Mouse (Mus musculus) kidney, embryonic 15.5 days (tissue): Measurements from ENCODE around the gene Sema4a. TPM values are rescaled to one million over a fixed set of nuclear protein-coding genes. Genes with fewer than 3 reads are reported as not detected.

Source experiments
- ATAC-seq: fragments of 200-750 bp; cut with Nextera tagmentation; replicated peaks from 2 replicates; pipeline ENCODE4 v1.8.0; 2017; ENCODE audit warnings: moderate TSS enrichment; ENCODE audit not compliant: low FRiP score
- H3K27ac ChIP-seq: fragments of 300-500 bp; sonication (generic); 2 replicates; pipeline ENCODE4 v1.5.1; 2015; ENCODE audit warnings: mild to moderate bottlenecking, inconsistent platforms
- H3K27me3 ChIP-seq: fragments of 300-500 bp; sonication (generic); 2 replicates; pipeline ENCODE4 v1.6.1; 2015; ENCODE audit warnings: inconsistent platforms
- H3K36me3 ChIP-seq: fragments of 300-500 bp; sonication (generic); 2 replicates; pipeline ENCODE4 v1.6.1; 2015; ENCODE audit warnings: inconsistent platforms
- H3K4me1 ChIP-seq: fragments of 300-500 bp; sonication (generic); 2 replicates; pipeline ENCODE4 v1.6.1; 2015; ENCODE audit warnings: inconsistent platforms
- H3K4me2 ChIP-seq: fragments of 300-500 bp; sonication (generic); 2 replicates; pipeline ENCODE4 v1.6.1; 2015; ENCODE audit warnings: moderate library complexity, mild to moderate bottlenecking, inconsistent platforms
- H3K4me3 ChIP-seq: fragments of 300-500 bp; sonication (generic); replicated peaks from 2 replicates; pipeline ENCODE4 v1.5.1; 2015; ENCODE audit warnings: mild to moderate bottlenecking, inconsistent platforms
- H3K9ac ChIP-seq: fragments of 300-500 bp; sonication (generic); 2 replicates; pipeline ENCODE4 v1.6.1; 2015; ENCODE audit warnings: mild to moderate bottlenecking, inconsistent platforms
- H3K9me3 ChIP-seq: fragments of 300-500 bp; sonication (generic); replicated peaks from 2 replicates; pipeline ENCODE4 v1.6.1; 2016; ENCODE audit warnings: inconsistent platforms
- WGBS: fragments of 180-500 bp; shearing (Covaris S2); methylation state at CpG from one replicate; pipeline ENCODE4 v1.1.7; 2015; ENCODE audit warnings: mixed read lengths; 5-methylcytosine and 5-hydroxymethylcytosine counted together
- polyA plus RNA-seq: library from polyadenylated mRNA; unstranded; fragments of >200 nt; fragmentation: Nextera tagmentation; extraction: Ambion mirVana; gene quantifications from 2 replicates; pipeline ENCODE4 v1.2.1, GENCODE M21; 2015

Gene Sema4a
- polyA plus RNA-seq, 1 experiment from 2014 or later = 14.7 TPM

DNA sequence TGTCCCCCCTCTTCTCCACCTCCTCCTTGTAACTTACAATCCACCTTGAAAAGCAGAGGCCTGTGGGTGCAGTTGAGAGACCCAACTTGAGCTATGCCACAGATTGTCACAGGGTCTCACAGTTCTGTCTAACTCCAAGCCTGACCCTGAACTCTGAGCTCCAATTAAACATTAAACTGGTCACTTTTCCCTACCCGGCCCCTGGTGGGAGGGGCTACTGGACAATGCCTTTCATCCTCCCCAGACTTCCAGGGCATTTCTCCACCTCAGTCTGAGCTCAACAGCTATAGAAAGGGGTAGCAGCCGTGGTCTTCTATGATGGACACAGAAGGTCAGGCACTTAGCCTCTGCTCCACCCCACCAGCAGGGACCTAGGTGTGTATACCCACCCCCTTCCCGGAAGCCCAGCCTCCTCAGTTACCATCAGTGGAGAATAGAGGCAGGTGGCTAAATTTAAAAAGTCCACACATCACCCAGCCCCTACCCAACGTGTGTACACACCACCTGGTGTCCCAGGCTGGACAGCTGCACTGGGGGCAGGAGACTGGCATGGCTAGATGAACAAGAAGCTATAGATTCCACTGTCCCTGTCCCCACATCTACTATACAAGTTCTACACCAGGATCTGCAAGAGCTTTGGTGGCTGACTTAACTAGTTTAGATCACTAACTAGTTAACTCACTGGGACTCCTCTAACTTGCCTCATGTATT is 39.8 kb upstream of the Sema4a start:
- no peak overlapping the region for H3K9ac ChIP-seq
- WGBS = 39% methylated on average over 4 of the region's 4 CpGs
- no peak overlapping the region for H3K27ac ChIP-seq

DNA sequence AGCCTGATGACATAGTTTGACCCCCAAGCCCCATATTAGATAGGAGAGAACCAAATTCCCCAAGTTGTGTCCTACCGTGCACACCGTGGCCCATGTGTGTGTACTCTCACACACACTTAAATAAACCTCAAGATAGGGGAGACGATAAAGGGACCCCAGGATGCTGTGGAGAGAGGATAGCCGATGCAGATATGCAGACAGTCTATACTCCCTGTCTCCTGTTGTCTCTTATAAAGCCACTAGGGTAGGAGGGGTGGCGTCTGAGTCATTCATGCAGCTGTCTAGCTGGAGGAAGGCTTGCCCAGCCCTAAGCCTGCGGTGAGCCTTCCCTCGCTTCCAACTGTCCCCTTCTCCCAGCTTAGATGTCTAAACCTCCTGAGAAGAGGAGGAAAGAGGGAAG is 39.1 kb upstream of the Sema4a start:
- H3K9ac ChIP-seq = no peak overlapping the region
- H3K27ac ChIP-seq = no peak overlapping the region
- peaks cover 62% of the 10 kb centered on the region for H3K4me1 ChIP-seq
- H3K9me3 ChIP-seq = no peaks in the 10 kb centered on the region
- 0 out of 2 replicates have a peak, but pooled peaks cover 2% of the 10 kb centered on the region for H3K36me3 ChIP-seq
- H3K4me3 ChIP-seq = no peak overlapping the region
- no peak for ATAC-seq
- 85% methylated on average over 7 of the region's 7 CpGs for WGBS
- H3K4me2 ChIP-seq = no peak overlapping the region
- no peaks in the 10 kb centered on the region for H3K27me3 ChIP-seq

More for the DNA sequence above, 39.8 kb upstream of the Sema4a start:
- H3K4me2 ChIP-seq = peak overlapping the region; percentile 97
- H3K4me3 ChIP-seq = peak overlapping the region; percentile 65; the same call in 1 of the 2 replicates
- no peaks in the 10 kb centered on the region for H3K36me3 ChIP-seq
- ATAC-seq = no peak
- no peaks in the 10 kb centered on the region for H3K9me3 ChIP-seq
- peaks cover 62% of the 10 kb centered on the region for H3K4me1 ChIP-seq
- H3K27me3 ChIP-seq = no peaks in the 10 kb centered on the region

DNA sequence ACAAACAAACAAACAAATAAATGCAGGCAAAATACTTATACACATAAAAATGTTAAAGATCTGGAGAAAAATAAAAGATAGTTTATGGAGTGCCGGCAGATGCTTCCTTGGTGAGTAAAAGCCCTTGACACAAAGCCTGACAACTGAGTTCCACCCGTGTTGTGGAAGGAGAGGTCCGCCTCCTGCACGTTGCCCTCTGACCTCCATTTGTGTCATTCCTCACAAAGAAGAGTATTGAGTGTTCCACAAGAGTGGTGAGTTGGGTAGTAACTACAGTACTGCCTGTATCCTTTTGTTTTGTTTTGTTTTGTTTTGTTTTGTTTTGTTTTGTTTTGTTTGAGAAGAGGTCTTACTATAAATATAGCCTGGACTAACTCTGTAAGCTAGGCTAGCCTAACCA is 38.6 kb upstream of the Sema4a start:
- Histone ChIP-seq H3K4me3 (no peak overlapping the region), H3K27me3 (no peaks in the 10 kb centered on the region), H3K36me3 (0 out of 2 replicates have a peak, but pooled peaks cover 2% of the 10 kb centered on the region), H3K9ac (no peak overlapping the region), H3K4me1 (peaks cover 64% of the 10 kb centered on the region), H3K9me3 (no peaks in the 10 kb centered on the region), H3K27ac (no peak overlapping the region), H3K4me2 (no peak overlapping the region)
- WGBS = 75% methylated on average over 4 of the region's 4 CpGs
- ATAC-seq = no peak

DNA sequence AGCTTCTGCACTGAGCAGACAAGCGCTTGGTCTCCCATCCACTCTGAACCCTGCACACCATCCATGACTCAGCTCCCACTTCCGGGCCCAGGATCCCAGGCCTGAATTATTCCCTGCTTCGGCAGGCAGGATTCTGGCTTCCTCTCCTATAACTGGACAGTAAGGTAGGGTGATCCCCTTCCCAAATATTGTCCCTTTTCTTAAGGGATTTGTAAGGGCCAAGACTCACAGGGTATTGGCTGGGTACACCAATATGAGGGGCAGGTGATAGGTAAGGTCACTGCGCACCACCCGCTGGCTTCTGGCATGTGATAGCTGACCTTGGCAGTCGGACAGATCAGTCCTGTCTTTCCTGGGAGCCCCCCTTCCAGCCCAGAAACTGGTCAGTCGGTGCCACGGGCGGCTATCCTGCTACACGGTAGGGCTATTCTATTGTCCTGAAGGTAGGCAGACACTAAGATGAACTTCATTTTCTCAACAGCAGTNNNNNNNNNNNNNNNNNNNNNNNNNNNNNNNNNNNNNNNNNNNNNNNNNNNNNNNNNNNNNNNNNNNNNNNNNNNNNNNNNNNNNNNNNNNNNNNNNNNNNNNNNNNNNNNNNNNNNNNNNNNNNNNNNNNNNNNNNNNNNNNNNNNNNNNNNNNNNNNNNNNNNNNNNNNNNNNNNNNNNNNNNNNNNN is 34.9 kb upstream of the Sema4a start:
- ATAC-seq = no peak
- Histone ChIP-seq H3K9me3 (no peaks in the 10 kb centered on the region), H3K27me3 (no peaks in the 10 kb centered on the region), H3K36me3 (0 out of 2 replicates have a peak, but pooled peaks cover 2% of the 10 kb centered on the region), H3K9ac (no peak overlapping the region), H3K4me1 (peaks cover 55% of the 10 kb centered on the region), H3K4me3 (no peak overlapping the region), H3K27ac (no peak overlapping the region), H3K4me2 (no peak overlapping the region)
- 76% methylated on average over 10 of the region's 10 CpGs for WGBS

DNA sequence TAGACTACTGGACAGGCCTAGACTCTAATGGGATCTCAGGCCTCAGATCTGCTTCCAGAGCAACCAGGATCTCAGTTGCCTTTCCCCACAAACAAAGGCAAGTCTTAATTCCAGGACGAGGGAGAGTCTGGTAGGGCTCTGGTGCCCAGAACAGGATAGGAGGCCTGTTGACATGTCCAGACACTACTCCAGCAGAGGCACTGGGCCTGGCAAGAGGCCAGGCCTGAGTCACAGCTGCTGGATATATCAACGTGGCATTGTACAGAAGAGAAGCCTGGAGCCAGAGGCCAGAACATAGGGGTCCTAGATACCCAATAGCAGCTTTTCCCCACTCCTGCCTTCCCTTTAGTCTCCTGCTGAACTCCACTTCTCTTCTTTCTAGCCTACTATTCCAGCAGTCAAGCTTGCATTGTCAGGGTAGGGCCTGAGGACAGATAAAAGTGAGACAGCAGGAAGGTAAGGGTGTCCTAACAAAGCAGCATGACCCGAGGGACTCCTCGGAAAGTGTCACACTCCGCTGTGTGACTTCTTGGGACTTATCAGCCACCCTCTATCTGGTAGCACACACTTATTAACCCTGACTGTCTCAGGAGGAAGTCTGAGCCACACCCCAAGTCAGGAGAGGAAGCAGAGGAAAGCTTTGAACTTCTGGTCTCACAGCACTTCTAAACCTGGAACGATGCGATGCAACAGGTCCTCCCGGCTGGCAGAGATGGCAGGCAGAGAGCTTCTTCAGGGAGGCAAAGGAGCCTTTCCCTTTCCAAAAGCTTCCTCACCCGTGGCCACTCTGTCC is 34.0 kb upstream of the Sema4a start:
- ATAC-seq = no peak
- Histone ChIP-seq H3K36me3 (0 out of 2 replicates have a peak, but pooled peaks cover 2% of the 10 kb centered on the region), H3K27me3 (no peaks in the 10 kb centered on the region), H3K4me2 (no peak overlapping the region), H3K27ac (peak overlapping the region; percentile 91), H3K4me3 (no peak overlapping the region), H3K9me3 (no peaks in the 10 kb centered on the region), H3K4me1 (peaks cover 53% of the 10 kb centered on the region), H3K9ac (no peak overlapping the region)
- WGBS = 61% methylated on average over 9 of the region's 9 CpGs

DNA sequence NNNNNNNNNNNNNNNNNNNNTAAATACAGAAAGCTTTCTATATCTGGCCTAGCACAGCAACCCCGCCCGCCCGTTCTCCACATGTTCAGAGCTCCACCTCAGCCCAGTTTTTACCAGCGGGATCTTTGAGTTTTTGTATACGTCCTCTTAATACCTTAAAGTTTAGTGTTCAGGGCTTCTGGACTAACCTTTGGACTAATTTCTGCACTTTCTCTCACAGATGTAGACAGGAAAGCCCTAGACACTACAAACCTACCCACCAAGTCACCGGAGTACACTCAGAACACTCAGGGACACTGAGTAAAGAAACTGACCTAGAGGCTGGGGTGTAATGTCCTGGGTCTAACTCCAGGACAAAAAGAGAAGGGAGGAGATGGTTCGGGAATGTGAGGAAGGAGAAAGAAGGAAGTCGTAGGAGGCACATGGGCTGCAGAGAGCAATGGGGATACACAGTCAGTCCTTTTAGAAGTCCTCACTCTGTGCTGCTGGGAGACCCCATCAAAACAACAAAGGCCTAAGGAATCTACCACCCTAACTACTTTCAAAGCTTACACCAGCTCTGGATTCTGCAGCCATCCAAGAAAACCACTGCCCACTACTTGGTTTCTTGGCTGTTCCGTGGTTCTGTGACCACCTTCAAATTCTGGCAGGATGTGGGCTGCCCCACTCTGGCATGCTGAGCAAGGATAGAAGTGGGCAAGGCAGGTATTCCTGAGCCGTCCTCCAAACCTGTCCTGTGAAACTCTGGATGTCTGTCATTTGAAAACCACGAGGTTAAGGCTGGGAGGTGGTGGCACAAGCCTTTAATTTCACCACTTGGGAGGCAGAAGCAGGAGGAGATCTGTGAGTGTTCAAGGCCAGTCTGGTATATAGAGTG is 33.0 kb upstream of the Sema4a start:
- Histone ChIP-seq H3K36me3 (0 out of 2 replicates have a peak, but pooled peaks cover 2% of the 10 kb centered on the region), H3K9me3 (no peaks in the 10 kb centered on the region), H3K4me3 (no peak overlapping the region), H3K27me3 (no peaks in the 10 kb centered on the region), H3K4me2 (peak overlapping the region; percentile 81; the same call in 1 of the 2 replicates), H3K9ac (0 out of 2 replicates have a peak overlapping the region, but pooled peaks have one; percentile 9), H3K27ac (peak overlapping the region; percentile 91), H3K4me1 (peaks cover 63% of the 10 kb centered on the region)
- no peak for ATAC-seq
- 76% methylated on average over 11 of the region's 11 CpGs for WGBS

DNA sequence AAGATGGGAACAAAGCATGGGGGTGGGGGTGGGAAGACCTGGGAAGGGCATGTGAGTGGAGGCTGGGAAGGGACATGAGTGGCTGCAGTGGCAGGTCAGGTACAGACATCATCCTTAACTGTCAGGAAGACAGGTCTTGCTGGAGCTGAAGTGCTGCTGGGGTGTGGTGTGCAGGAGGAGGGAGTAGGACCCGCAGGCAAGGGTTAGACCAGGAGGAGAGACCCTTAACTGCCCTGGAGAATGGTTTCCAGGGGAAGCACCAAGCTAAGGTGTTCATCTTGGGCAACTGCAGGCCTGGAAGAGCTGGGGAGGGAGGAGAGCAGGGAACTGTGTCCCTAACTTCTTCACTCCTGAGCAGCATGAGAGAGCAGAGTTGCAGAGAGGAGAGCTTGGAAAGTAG is 26.4 kb upstream of the Sema4a start:
- peaks cover 38% of the 10 kb centered on the region for H3K36me3 ChIP-seq
- no peak overlapping the region for H3K4me2 ChIP-seq
- 75% methylated on average over 1 of the region's 1 CpGs for WGBS
- H3K27me3 ChIP-seq = peaks cover 46% of the 10 kb centered on the region
- no peak for ATAC-seq
- H3K27ac ChIP-seq = no peak overlapping the region
- H3K9me3 ChIP-seq = no peaks in the 10 kb centered on the region
- no peak overlapping the region for H3K4me3 ChIP-seq
- H3K4me1 ChIP-seq = peaks cover 47% of the 10 kb centered on the region
- no peak overlapping the region for H3K9ac ChIP-seq

DNA sequence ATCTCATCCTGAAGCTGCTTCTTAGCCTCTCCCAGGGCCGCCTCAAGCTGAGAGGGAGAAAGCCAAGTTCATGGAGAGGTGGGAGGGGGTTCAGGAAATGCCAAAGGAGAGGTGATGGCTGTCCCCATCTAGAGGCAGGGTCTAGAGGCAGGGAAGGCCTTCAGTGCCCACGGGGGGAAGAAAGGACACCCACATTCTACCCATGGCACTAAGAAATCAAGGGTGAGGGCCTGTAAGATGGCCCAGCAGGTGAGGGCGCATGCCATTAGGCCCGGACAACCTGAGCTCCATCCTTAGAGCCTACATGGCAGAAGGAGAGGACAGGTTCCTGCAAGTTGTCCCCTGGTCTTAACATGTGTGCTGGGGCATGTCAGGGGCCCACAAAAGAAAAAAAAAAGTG is 25.9 kb upstream of the Sema4a start:
- WGBS = 79% methylated on average over 4 of the region's 4 CpGs
- no peak for ATAC-seq

DNA sequence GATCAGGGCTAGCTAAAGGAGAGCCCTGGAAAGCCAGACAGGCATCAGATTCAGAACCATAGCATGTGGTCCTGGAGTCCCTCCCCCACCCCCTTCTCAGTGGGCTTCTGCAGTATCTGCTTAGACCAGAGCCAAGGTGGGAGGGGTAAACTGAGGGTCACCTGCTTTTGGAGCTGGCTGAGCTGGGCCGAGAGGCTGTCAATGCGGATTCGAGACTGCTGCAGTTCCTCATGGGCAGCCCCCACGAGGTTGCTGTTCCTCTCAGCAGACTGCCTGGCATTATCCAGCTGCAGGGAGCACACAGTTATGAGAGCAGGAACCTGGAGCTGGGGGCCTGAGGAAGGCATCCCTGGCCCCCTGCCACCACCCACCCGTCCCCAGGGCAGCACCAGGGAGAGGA is 25.1 kb upstream of the Sema4a start:
- no peak overlapping the region for H3K27ac ChIP-seq
- H3K27me3 ChIP-seq = peaks cover 52% of the 10 kb centered on the region
- no peak overlapping the region for H3K4me2 ChIP-seq
- WGBS = 80% methylated on average over 5 of the region's 5 CpGs
- no peaks in the 10 kb centered on the region for H3K9me3 ChIP-seq
- peaks cover 49% of the 10 kb centered on the region for H3K36me3 ChIP-seq
- H3K4me1 ChIP-seq = peaks cover 48% of the 10 kb centered on the region
- H3K4me3 ChIP-seq = no peak overlapping the region
- ATAC-seq = no peak
- H3K9ac ChIP-seq = no peak overlapping the region

More for the DNA sequence above, 25.9 kb upstream of the Sema4a start:
- peaks cover 51% of the 10 kb centered on the region for H3K27me3 ChIP-seq
- H3K27ac ChIP-seq = no peak overlapping the region
- peaks cover 49% of the 10 kb centered on the region for H3K4me1 ChIP-seq
- peaks cover 43% of the 10 kb centered on the region for H3K36me3 ChIP-seq
- H3K9me3 ChIP-seq = no peaks in the 10 kb centered on the region
- no peak overlapping the region for H3K9ac ChIP-seq
- no peak overlapping the region for H3K4me3 ChIP-seq
- H3K4me2 ChIP-seq = no peak overlapping the region

DNA sequence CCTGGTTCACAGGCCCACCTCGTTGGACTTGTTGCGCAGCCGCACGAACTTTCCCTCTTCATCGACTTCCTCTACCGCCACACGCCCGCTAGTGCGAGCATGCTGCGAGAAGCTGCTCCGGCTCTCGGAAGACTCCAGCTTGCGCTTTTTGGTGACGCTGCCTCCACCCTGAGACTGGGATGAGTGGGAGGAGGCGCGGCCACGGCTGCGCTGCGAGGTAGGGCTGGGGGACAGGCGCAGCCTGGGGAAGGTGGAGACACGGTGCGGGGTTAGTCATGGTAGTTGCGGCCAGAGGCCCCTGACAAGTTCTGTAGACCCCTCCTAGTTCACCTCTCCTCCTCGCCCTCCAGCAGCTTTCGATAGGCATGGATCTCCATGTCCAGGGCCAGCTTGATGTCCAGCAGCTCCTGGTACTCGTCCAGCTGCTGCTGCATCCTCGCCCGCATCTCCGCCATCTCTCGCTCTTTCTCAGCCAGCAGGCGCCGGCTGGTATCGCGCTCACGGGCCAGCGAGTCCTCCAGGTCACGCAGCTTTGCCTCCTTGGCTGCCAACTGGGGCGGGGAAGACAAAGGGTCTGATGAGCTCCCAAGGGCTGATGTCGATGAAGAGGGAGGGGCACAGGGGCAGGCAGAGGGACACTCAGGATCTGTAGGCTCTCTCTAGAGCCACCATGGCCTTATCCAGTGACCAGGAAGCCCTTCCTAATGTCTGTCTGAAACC is 23.8 kb upstream of the Sema4a start:
- peak overlapping the region; percentile 56 for H3K4me2 ChIP-seq
- peaks cover 52% of the 10 kb centered on the region for H3K27me3 ChIP-seq
- H3K9ac ChIP-seq = peak overlapping the region; percentile 26; the same call in 1 of the 2 replicates
- H3K27ac ChIP-seq = 0 out of 2 replicates have a peak overlapping the region, but pooled peaks have one; percentile 3
- peak overlapping the region; percentile 29 for H3K4me3 ChIP-seq
- ATAC-seq = 0 out of 2 replicates have a peak, but pooled peaks have one; percentile 34
- H3K36me3 ChIP-seq = peaks cover 49% of the 10 kb centered on the region
- peaks cover 39% of the 10 kb centered on the region for H3K4me1 ChIP-seq
- WGBS = 15% methylated on average over 39 of the region's 39 CpGs
- H3K9me3 ChIP-seq = no peaks in the 10 kb centered on the region
